Mouse (Mus musculus): ENCODE data around the gene Pds5a. TPM values are rescaled to one million over a fixed set of nuclear protein-coding genes. Genes with fewer than 3 reads are reported as not detected.

The Pds5a gene
- polyA plus RNA-seq, 1 experiment from 2014 or later, result 136 TPM

GRCm38 (mm10) chr5:65606820-65607219 lies 91.3 kb downstream of the Pds5a start:
- WGBS, result 97% methylated on average over 1 of the region's 1 CpGs
- no peak overlapping the region for H3K27ac ChIP-seq
- no peak for ATAC-seq (ENCODE audit: low FRiP score)

GRCm38 (mm10) chr5:65599681-65600080 lies 98.4 kb downstream of the Pds5a start:
- no peaks in the 10 kb centered on the region for H3K9me3 ChIP-seq
- H3K27ac ChIP-seq, result no peak overlapping the region
- ATAC-seq (ENCODE audit: low FRiP score), result no peak
- H3K27me3 ChIP-seq, result no peaks in the 10 kb centered on the region
- peaks cover 36% of the 10 kb centered on the region for H3K36me3 ChIP-seq (replicated peaks)
- H3K4me3 ChIP-seq (replicated peaks), result no peak overlapping the region
- no peak overlapping the region for H3K4me2 ChIP-seq
- no peak overlapping the region for H3K9ac ChIP-seq
- WGBS, result 90% methylated on average over 7 of the region's 7 CpGs
- no peaks in the 10 kb centered on the region for H3K4me1 ChIP-seq

More at GRCm38 (mm10) chr5:65606820-65607219, 91.3 kb downstream of the Pds5a start:
- Histone ChIP-seq H3K4me2 (no peak overlapping the region), H3K9me3 (no peaks in the 10 kb centered on the region), H3K4me3 (replicated peaks) (no peak overlapping the region), H3K9ac (no peak overlapping the region), H3K27me3 (no peaks in the 10 kb centered on the region), H3K36me3 (replicated peaks) (peaks cover 25% of the 10 kb centered on the region), H3K4me1 (no peaks in the 10 kb centered on the region)

DNA sequence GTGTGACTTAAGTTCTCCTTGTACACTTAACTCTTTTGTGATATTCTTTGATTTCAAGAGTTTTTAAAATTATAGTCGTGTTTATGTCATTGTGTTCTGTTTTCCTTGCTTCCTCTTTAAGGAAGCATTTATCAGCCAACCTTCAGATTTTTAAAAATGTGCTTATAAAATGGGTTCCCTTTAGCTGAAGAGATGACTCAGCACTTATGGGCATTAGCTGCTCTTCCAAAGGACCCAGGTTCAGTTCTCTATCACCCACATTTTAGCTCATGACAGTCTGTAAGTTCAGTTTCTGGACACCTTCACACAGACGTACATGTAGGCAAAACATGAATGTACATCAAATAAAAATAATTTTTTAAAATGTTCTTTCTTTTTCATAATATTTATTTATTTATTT lies 105.7 kb downstream of the Pds5a start:
- no peaks in the 10 kb centered on the region for H3K4me1 ChIP-seq
- H3K9ac ChIP-seq, result no peak overlapping the region
- no peaks in the 10 kb centered on the region for H3K9me3 ChIP-seq
- no peak overlapping the region for H3K4me3 ChIP-seq (replicated peaks)
- H3K27ac ChIP-seq, result no peak overlapping the region
- ATAC-seq (ENCODE audit: low FRiP score), result no peak
- no peak overlapping the region for H3K4me2 ChIP-seq
- no peaks in the 10 kb centered on the region for H3K27me3 ChIP-seq
- peaks cover 37% of the 10 kb centered on the region for H3K36me3 ChIP-seq (replicated peaks)
- 92% methylated on average over 2 of the region's 2 CpGs for WGBS

DNA sequence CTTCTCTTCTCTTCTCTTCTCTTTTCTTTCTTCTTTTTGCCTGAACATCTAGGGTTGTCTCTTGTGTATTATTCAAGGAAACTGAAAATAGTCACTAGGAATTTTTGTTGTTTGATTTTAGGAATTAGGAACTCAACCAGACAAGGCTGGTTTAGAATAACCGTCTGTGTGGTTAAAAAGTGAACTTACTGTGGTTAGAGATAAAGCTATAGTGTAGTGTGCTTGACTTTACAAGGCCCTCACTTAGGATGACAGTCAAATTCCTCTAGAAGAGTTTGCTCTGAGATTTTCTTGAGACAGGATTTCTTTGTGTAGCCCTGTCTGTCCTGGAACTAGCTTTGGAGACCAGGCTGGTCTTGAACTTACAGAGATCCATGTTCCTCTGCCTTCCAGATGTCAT lies 107.9 kb downstream of the Pds5a start:
- Histone ChIP-seq H3K9me3 (no peaks in the 10 kb centered on the region), H3K4me3 (replicated peaks) (no peak overlapping the region), H3K27me3 (no peaks in the 10 kb centered on the region), H3K4me2 (no peak overlapping the region), H3K4me1 (no peaks in the 10 kb centered on the region), H3K27ac (no peak overlapping the region), H3K9ac (no peak overlapping the region), H3K36me3 (replicated peaks) (peaks cover 33% of the 10 kb centered on the region)
- WGBS, result 98% methylated on average over 1 of the region's 1 CpGs
- no peak for ATAC-seq (ENCODE audit: low FRiP score)

GRCm38 (mm10) chr5:65586291-65586690 lies 111.8 kb downstream of the Pds5a start:
- no peak overlapping the region for H3K4me2 ChIP-seq
- H3K4me3 ChIP-seq (replicated peaks), result no peak overlapping the region
- no peak for ATAC-seq (ENCODE audit: low FRiP score)
- no peaks in the 10 kb centered on the region for H3K9me3 ChIP-seq
- no peaks in the 10 kb centered on the region for H3K4me1 ChIP-seq
- WGBS, result 96% methylated on average over 5 of the region's 5 CpGs
- H3K36me3 ChIP-seq (replicated peaks), result peaks cover 39% of the 10 kb centered on the region
- H3K9ac ChIP-seq, result no peak overlapping the region
- no peaks in the 10 kb centered on the region for H3K27me3 ChIP-seq
- H3K27ac ChIP-seq, result no peak overlapping the region

GRCm38 (mm10) chr5:65578545-65578944 lies 119.5 kb downstream of the Pds5a start:
- Histone ChIP-seq H3K36me3 (replicated peaks) (peaks cover 20% of the 10 kb centered on the region), H3K27me3 (no peaks in the 10 kb centered on the region), H3K4me3 (replicated peaks) (no peak overlapping the region), H3K4me1 (no peaks in the 10 kb centered on the region), H3K4me2 (no peak overlapping the region), H3K27ac (no peak overlapping the region), H3K9me3 (no peaks in the 10 kb centered on the region), H3K9ac (no peak overlapping the region)
- ATAC-seq (ENCODE audit: low FRiP score), result no peak
- WGBS, result 85% methylated on average over 3 of the region's 3 CpGs

GRCm38 (mm10) chr5:65575896-65576295 lies 122.2 kb downstream of the Pds5a start:
- WGBS, result 75% methylated on average over 2 of the region's 2 CpGs
- H3K36me3 ChIP-seq (replicated peaks), result peaks cover 3% of the 10 kb centered on the region
- H3K4me2 ChIP-seq, result no peak overlapping the region
- H3K9ac ChIP-seq, result no peak overlapping the region
- no peaks in the 10 kb centered on the region for H3K4me1 ChIP-seq
- no peaks in the 10 kb centered on the region for H3K27me3 ChIP-seq
- no peak overlapping the region for H3K27ac ChIP-seq
- no peak overlapping the region for H3K4me3 ChIP-seq (replicated peaks)
- no peak for ATAC-seq (ENCODE audit: low FRiP score)
- H3K9me3 ChIP-seq, result no peaks in the 10 kb centered on the region

DNA sequence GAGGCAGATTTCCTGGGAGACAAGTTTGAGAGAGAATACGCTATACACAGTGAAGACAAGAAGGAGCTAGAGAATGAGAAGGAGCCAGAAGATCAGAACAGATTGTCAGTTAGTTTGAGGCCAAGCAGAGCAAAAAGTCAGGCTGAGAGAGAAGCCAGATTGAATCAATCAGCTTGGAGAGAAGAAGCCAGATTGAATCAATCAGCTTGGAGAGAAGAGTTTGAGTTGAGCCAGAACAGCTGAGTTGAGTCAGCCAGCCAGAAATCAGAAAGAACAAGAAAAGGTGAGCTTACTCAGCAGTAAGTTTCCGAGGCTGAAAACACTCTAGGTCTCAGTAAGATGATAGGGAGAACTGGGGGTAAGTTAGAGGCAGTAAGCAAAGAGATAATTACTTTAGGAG lies 123.2 kb downstream of the Pds5a start:
- Histone ChIP-seq H3K9ac (no peak overlapping the region), H3K4me1 (no peaks in the 10 kb centered on the region), H3K4me2 (no peak overlapping the region), H3K9me3 (no peaks in the 10 kb centered on the region), H3K36me3 (replicated peaks) (peaks cover 2% of the 10 kb centered on the region; the same call in 1 of the 2 replicates), H3K27ac (no peak overlapping the region), H3K27me3 (no peaks in the 10 kb centered on the region), H3K4me3 (replicated peaks) (no peak overlapping the region)
- no peak for ATAC-seq (ENCODE audit: low FRiP score)
- WGBS, result 88% methylated on average over 2 of the region's 2 CpGs

GRCm38 (mm10) chr5:65565486-65565885 lies 132.6 kb downstream of the Pds5a start:
- Histone ChIP-seq H3K9me3 (no peaks in the 10 kb centered on the region), H3K27ac (no peak overlapping the region), H3K9ac (no peak overlapping the region), H3K4me3 (replicated peaks) (no peak overlapping the region), H3K4me1 (peaks cover 12% of the 10 kb centered on the region), H3K4me2 (no peak overlapping the region), H3K36me3 (replicated peaks) (peaks cover 15% of the 10 kb centered on the region), H3K27me3 (no peaks in the 10 kb centered on the region)
- 92% methylated on average over 2 of the region's 2 CpGs for whole genome bisulfite sequencing
- no peak for ATAC-seq (ENCODE audit: low FRiP score)

GRCm38 (mm10) chr5:65561125-65561893 lies 136.8 kb downstream of the Pds5a start:
- Histone ChIP-seq H3K27ac (no peak overlapping the region), H3K4me3 (replicated peaks) (no peak overlapping the region), H3K27me3 (no peaks in the 10 kb centered on the region), H3K4me1 (peaks cover 13% of the 10 kb centered on the region), H3K9me3 (no peaks in the 10 kb centered on the region), H3K9ac (no peak overlapping the region), H3K36me3 (replicated peaks) (no peaks in the 10 kb centered on the region), H3K4me2 (no peak overlapping the region)
- 0 out of 2 replicates have a peak, but pooled peaks have one; percentile 39 for ATAC-seq (ENCODE audit: low FRiP score)
- WGBS, result 35% methylated on average over 20 of the region's 20 CpGs

- no peak overlapping the region for H3K27ac ChIP-seq
- H3K36me3 ChIP-seq (replicated peaks), result peaks cover 8% of the 10 kb centered on the region
Measured at GRCm38 (mm10) chr5:65557109-65557508, 141.0 kb downstream of the Pds5a start.

More at GRCm38 (mm10) chr5:65557109-65557508, 141.0 kb downstream of the Pds5a start:
- H3K4me3 ChIP-seq (replicated peaks), result no peak overlapping the region
- H3K4me2 ChIP-seq, result no peak overlapping the region
- no peaks in the 10 kb centered on the region for H3K9me3 ChIP-seq
- no peak for ATAC-seq (ENCODE audit: low FRiP score)
- no peak overlapping the region for H3K9ac ChIP-seq
- no peaks in the 10 kb centered on the region for H3K27me3 ChIP-seq
- H3K4me1 ChIP-seq, result peaks cover 13% of the 10 kb centered on the region
